Mouse (Mus musculus) midbrain, embryonic 10.5 days (tissue): ENCODE measurements around the gene Gkap1. TPM values are rescaled to one million over a fixed set of nuclear protein-coding genes. Genes with fewer than 3 reads are reported as not detected.

ENCODE experiments used
- DNase-seq: peaks from one replicate; pipeline ENCODE4 v3.0.0-alpha.2; 2017; ENCODE audit warnings: low spot score
- H3K27ac ChIP-seq: fragments of 300-500 bp; sonication (generic); replicated peaks from 2 replicates; pipeline ENCODE4 v1.5.1; 2016; ENCODE audit warnings: mild to moderate bottlenecking
- H3K27me3 ChIP-seq: fragments of 300-500 bp; sonication (generic); 2 replicates; pipeline ENCODE4 v1.6.1; 2016; ENCODE audit warnings: low read depth, mild to moderate bottlenecking; ENCODE audit not compliant: poor library complexity, severe bottlenecking
- H3K36me3 ChIP-seq: fragments of 300-500 bp; sonication (generic); 2 replicates; pipeline ENCODE4 v1.6.1; 2016; ENCODE audit warnings: mild to moderate bottlenecking, moderate library complexity
- H3K4me1 ChIP-seq: fragments of 300-500 bp; sonication (generic); 2 replicates; pipeline ENCODE4 v1.6.1; 2016
- H3K4me3 ChIP-seq: fragments of 300-500 bp; sonication (generic); 2 replicates; pipeline ENCODE4 v1.5.1; 2016; ENCODE audit warnings: mild to moderate bottlenecking, moderate library complexity
- H3K9me3 ChIP-seq: fragments of 300-500 bp; sonication (generic); replicated peaks from 2 replicates; pipeline ENCODE4 v1.6.1; 2016; ENCODE audit warnings: mild to moderate bottlenecking
- WGBS: fragments of 180-500 bp; shearing (Covaris S2); methylation state at CpG from one replicate; pipeline ENCODE4 v1.1.7; 2016; 5-methylcytosine and 5-hydroxymethylcytosine counted together
- microRNA-seq: library from miRNA; unstranded; fragments of <30 nt; microRNA quantifications from one replicate; pipeline ENCODE4, GENCODE M21; 2017
- polyA plus RNA-seq: library from polyadenylated mRNA; unstranded; fragments of >200 nt; fragmentation: Nextera tagmentation; extraction: Ambion mirVana; gene quantifications from 2 replicates; pipeline ENCODE4 v1.2.1, GENCODE M21; 2016

Gene Gkap1
- polyA plus RNA-seq, 1 experiment from 2014 or later = 27.4 TPM

GRCm38 (mm10) chr13:58192146-58192545 is 83.4 kb downstream of the Gkap1 start:
- Histone ChIP-seq H3K36me3 (peaks cover 94% of the 10 kb centered on the region), H3K4me3 (no peak overlapping the region), H3K4me1 (0 out of 2 replicates have a peak, but pooled peaks cover 6% of the 10 kb centered on the region), H3K9me3 (no peaks in the 10 kb centered on the region), H3K27ac (no peak overlapping the region), H3K27me3 (no peaks in the 10 kb centered on the region)
- no peak for DNase-seq
- WGBS = 97% methylated on average over 6 of the region's 6 CpGs

GRCm38 (mm10) chr13:58191516-58191915 is 84.0 kb downstream of the Gkap1 start:
- 0 out of 2 replicates have a peak, but pooled peaks cover 6% of the 10 kb centered on the region for H3K4me1 ChIP-seq
- H3K36me3 ChIP-seq = peaks cover 93% of the 10 kb centered on the region
- no peak overlapping the region for H3K27ac ChIP-seq
- WGBS = 96% methylated on average over 14 of the region's 14 CpGs
- H3K27me3 ChIP-seq = no peaks in the 10 kb centered on the region
- DNase-seq = no peak
- H3K4me3 ChIP-seq = no peak overlapping the region
- H3K9me3 ChIP-seq = no peaks in the 10 kb centered on the region

GRCm38 (mm10) chr13:58189473-58189872 is 86.0 kb downstream of the Gkap1 start:
- WGBS = 87% methylated on average over 5 of the region's 5 CpGs
- H3K36me3 ChIP-seq = peaks cover 90% of the 10 kb centered on the region
- no peak overlapping the region for H3K27ac ChIP-seq
- no peak for DNase-seq
- no peaks in the 10 kb centered on the region for H3K27me3 ChIP-seq
- H3K4me1 ChIP-seq = 0 out of 2 replicates have a peak, but pooled peaks cover 6% of the 10 kb centered on the region
- no peaks in the 10 kb centered on the region for H3K9me3 ChIP-seq
- no peak overlapping the region for H3K4me3 ChIP-seq

- Histone ChIP-seq H3K36me3 (peaks cover 90% of the 10 kb centered on the region), H3K9me3 (no peaks in the 10 kb centered on the region), H3K4me3 (no peak overlapping the region), H3K27me3 (no peaks in the 10 kb centered on the region), H3K27ac (no peak overlapping the region), H3K4me1 (0 out of 2 replicates have a peak, but pooled peaks cover 6% of the 10 kb centered on the region)
- 69% methylated on average over 4 of the region's 4 CpGs for whole genome bisulfite sequencing
- peak; percentile 83 for DNase-seq
Observed at GRCm38 (mm10) chr13:58188412-58188811, 87.1 kb downstream of the Gkap1 start.

GRCm38 (mm10) chr13:58187751-58188150 is 87.7 kb downstream of the Gkap1 start:
- no peak overlapping the region for H3K27ac ChIP-seq
- H3K27me3 ChIP-seq = no peaks in the 10 kb centered on the region
- H3K9me3 ChIP-seq = no peaks in the 10 kb centered on the region
- H3K36me3 ChIP-seq = peaks cover 90% of the 10 kb centered on the region
- no peak overlapping the region for H3K4me3 ChIP-seq
- 0 out of 2 replicates have a peak, but pooled peaks cover 6% of the 10 kb centered on the region for H3K4me1 ChIP-seq
- no peak for DNase-seq
- WGBS = 91% methylated on average over 3 of the region's 3 CpGs

GRCm38 (mm10) chr13:58186281-58186680 is 89.2 kb downstream of the Gkap1 start:
- no peaks in the 10 kb centered on the region for H3K9me3 ChIP-seq
- no peak for DNase-seq
- 0 out of 2 replicates have a peak, but pooled peaks cover 6% of the 10 kb centered on the region for H3K4me1 ChIP-seq
- peaks cover 90% of the 10 kb centered on the region for H3K36me3 ChIP-seq
- no peak overlapping the region for H3K27ac ChIP-seq
- H3K27me3 ChIP-seq = no peaks in the 10 kb centered on the region
- H3K4me3 ChIP-seq = no peak overlapping the region
- 86% methylated on average over 8 of the region's 8 CpGs for WGBS

GRCm38 (mm10) chr13:58184111-58184510 is 91.4 kb downstream of the Gkap1 start:
- H3K36me3 ChIP-seq = peaks cover 90% of the 10 kb centered on the region
- H3K27me3 ChIP-seq = no peaks in the 10 kb centered on the region
- no peak overlapping the region for H3K4me3 ChIP-seq
- H3K27ac ChIP-seq = no peak overlapping the region
- no peaks in the 10 kb centered on the region for H3K9me3 ChIP-seq
- H3K4me1 ChIP-seq = 0 out of 2 replicates have a peak, but pooled peaks cover 6% of the 10 kb centered on the region
- 95% methylated on average over 3 of the region's 3 CpGs for WGBS
- no peak for DNase-seq

Small RNA genes lying within 50 kb of the gene (microRNA-seq; reads per million reads assigned to microRNA genes)
- gene Mir6369 = not detected

Other genes with a start within 250 kb of the Gkap1 start
- gene Klhl3, start 162.1 kb downstream of the Gkap1 start, polyA plus RNA-seq = 2.1 and 2.9 TPM in 2 replicates
- gene Hnrnpa0, start 147.1 kb downstream of the Gkap1 start, polyA plus RNA-seq = 48.9 and 56.6 TPM in 2 replicates
- 56.1 and 62.9 TPM in 2 replicates for gene Idnk, start 118.0 kb downstream of the Gkap1 start, polyA plus RNA-seq
- 128 and 134 TPM in 2 replicates for gene Ubqln1, start 60.0 kb downstream of the Gkap1 start, polyA plus RNA-seq
- gene Kif27, start 83.4 kb upstream of the Gkap1 start, polyA plus RNA-seq = 0.78 and 0.98 TPM in 2 replicates
- gene 2210016F16Rik, start 109.5 kb upstream of the Gkap1 start, polyA plus RNA-seq = 29.1 and 30.1 TPM in 2 replicates
- 27.4 and 31.2 TPM in 2 replicates for gene Rmi1, start 126.5 kb upstream of the Gkap1 start, polyA plus RNA-seq
- 2,221 and 2,293 TPM in 2 replicates for gene Hnrnpk, start 127.6 kb upstream of the Gkap1 start, polyA plus RNA-seq